Mouse (Mus musculus) neural tube, embryonic 10.5 days (tissue): ENCODE data around the gene Chid1.

Experiments
- DNase-seq: peaks from one replicate; pipeline ENCODE4 v3.0.0-alpha.2; 2017; ENCODE audit warnings: low spot score; ENCODE audit errors: extremely low spot score

Chid1 gene

DNA sequence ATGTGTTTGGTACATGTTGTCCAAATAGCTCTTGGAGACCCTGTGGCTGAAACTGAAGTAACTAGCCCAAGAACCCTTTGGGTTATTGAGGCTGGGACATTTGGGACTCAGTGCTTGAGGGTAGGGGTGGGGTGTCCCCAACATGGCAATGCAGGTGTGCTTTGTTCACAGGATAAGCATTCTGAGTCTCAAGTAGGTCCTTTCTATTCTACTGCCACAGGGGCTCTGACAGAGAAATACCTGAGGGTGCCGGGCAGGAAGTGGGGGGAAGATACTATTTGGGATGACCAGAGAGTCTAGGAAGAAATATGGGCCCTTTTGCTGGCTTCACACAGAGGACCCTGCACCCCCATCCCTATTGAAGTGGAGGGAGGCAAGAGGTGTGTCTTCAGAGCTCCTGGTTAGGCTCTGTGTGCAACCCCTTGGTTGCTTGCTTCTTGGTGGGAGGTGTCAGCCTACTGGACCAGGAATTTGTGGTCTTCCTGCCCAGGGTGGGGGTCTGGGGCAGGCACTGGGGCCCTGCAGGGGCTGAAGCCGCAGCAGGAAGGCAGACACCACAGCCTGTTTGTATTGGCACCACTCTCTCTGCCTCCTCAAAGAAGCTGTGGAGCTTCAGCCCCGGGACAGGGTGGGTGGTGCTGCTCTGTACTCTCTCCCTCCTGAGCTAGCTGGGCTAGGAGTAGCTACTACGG lies 61.9 kb downstream of the Chid1 start:
- no peak for DNase-seq

DNA sequence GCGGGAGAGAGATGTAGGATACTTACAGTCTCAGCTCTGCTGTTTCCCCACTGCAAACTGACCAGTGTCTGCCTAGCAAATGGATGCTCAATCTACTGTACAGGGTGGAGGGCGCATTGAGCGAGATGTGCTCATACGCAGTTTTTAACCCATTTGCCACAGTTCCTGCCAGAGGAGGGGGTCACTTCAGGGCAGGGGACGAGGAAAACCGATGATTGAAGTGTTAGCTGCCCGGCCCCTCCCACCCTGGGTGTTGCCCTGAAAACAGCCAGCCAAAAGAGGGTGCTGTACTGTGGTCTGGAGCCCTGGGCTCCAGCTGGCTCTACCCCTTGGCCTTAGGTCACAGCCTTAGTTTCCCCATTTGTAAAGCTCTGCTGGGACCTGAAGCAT lies 62.7 kb downstream of the Chid1 start:
- DNase-seq: no peak

DNA sequence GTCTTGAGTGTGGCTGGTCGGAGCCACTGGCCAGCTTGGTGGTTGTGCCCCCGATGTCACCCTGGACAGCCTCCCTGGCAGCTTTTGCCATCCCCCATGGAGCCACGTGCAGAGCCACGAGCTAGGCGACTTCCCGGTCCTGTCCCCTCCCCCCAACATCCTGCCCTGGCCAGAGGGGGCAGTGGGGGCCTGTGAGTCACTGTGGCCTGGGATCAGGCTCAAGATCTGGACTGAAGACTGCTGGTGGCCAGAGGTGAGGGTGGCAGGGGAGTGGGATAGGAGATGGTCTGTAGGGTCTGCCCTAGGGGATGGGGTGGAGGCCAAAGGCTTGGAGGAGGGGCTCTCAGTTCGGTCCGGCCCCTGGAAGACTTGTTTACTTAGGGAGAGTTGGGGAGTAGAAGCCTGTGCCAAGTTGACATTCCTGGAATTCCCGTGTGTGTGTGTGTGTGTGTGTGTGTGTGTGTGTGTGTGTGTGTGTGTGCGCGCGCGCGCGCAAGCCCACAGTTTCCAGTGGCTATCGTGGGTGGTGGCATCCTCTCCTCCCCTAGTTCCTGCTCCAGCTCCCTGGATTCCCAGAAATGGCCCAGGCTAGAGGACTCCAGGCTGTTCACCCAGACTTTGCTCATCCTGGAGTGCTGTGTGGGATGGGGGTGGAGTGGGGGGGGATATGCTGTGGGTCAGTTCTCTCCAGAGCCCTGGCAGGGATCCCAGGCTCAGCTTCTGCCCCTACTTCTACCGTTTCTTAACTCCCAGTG lies 63.3 kb downstream of the Chid1 start:
- peak; percentile 63 for DNase-seq

DNA sequence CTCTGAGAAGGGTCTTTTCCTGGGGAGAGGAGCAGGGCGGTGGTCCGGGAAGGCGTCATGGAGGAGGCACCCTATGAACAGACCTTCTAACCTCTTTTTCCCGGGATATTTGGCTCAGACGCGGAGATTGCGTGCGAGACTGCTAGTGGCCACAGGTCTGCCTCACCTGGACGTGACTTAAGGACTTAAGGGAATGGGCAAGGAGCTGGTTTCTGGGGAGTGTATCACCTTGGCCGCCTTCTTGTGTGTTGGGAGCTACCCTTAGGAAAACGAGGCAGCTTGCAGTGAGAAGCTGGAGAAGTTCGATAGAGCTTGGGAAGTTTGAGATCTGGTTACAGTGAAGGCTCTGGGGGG lies 63.9 kb downstream of the Chid1 start:
- DNase-seq: no peak

DNA sequence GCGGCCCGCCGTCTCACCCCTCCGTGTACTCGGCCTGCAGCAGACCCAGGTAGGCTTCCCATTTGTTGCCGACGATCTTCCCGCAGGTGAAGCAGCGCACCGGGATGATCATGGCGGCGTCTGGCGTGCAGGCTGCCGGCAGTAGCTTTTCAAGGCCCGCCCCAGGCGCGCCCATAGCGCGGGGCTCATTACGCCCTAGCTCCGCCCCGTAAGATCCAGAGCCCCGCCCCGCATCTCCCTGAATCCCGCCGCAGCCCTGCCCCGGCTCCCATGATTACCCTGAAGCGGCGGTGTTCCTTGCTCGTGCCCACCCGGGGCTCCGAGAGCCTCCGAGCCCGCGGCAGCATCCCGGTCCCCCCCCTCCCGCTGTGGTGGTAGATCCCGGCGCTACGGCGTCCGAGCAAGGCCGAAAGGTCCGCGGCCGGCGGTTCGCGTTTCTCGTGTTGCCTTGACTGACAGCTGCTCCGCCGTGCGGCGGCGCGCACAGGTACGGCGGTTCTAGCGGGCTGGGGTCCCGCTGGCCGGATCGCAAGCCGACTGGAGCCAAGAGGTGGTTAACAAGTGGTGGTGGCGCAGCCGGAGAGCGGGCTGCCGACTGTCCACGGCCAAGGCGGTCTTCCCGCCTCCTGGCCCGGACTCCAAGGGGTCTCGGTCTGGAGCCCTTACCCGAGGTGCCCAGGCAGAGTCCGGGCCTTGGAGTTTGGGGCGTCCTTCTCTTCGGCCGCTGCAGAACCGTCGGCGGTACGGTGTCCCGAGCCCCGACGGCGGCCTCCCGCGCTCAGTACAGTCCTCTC lies 64.4 kb downstream of the Chid1 start, which contains the start of the genes Polr2l and Tspan4:
Gene Polr2l, minus strand, starts transcription at position 122 of the 794 bp plus-strand sequence.
Gene Tspan4, plus strand, starts transcription at position 230 of the 794 bp plus-strand sequence.
- DNase-seq: peak; percentile 94

DNA sequence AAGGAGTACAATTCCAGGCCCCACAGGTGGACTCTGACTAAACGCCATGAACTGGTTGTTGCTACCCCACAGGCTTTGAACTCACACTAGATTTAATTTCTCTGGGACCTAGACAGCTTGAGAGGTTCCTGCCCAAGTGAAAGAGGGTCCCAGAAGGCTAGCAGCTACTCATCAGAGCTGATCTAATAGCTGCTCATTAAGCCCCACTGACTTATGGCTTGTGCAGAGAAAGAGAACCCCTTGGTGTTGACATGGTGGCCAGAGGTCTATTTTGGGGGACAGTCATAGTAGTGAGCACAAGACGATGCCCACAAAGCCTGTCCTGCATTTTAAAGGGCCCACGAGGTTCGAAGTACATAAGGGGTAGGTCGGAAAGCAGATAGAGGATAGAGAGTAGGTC lies 65.5 kb downstream of the Chid1 start:
- DNase-seq: no peak

DNA sequence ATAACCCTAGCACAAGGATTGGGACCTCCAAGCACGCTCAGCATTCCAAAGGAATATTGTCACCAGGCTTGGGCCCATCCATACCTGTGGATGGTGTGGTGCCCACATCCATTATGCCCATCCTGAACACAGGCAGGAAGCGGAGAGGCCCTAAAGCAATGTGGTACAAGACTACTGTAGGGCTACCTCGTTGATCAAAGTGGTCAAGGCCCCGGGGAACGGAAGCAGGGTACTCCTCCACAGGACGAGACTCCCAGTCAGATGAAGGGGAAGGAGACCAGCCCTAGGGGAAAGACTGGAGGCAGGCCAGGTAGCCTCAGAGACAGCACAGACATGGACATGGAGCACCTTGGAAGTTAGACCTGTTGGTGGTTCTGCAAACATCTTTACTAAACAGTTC lies 66.9 kb downstream of the Chid1 start:
- no peak for DNase-seq

DNA sequence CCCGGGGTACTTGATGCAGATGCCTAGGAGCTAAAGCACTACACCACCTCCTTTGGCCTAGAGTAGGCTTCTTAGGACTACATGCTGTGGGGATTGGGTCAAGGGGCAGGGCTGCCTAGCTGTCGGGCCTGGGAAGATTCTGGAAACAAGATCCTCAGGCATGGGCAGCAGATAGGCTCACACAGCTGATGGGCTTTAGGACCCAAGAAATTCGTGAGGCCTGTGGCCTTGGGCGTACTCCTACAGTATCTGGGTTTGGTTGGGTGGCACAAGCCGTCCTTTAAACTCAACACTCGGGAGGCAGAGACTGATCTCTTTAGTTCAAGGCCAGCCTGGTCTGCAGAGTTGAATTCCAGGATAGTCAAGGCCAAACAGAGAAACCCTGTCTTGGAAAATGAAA lies 67.4 kb downstream of the Chid1 start:
- DNase-seq: no peak

DNA sequence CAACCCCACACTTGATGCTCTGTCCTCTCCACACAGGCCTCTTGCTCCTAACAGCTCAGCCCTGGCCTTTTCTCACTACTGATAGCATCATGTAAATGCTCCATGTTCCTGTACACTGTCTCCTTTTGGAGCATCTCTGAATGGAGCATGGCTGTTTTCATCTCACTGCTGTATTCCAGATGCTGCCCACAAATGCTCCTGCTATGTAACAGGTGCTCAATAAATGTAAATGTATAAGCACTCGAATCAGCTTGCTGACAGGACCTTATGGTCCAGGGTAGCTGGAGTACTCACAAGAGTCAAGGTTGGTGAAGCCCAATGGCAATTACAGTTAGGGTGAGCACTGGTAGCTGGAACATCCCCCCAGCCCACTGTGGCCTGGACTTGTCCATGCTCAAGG lies 68.4 kb downstream of the Chid1 start:
- DNase-seq: no peak

DNA sequence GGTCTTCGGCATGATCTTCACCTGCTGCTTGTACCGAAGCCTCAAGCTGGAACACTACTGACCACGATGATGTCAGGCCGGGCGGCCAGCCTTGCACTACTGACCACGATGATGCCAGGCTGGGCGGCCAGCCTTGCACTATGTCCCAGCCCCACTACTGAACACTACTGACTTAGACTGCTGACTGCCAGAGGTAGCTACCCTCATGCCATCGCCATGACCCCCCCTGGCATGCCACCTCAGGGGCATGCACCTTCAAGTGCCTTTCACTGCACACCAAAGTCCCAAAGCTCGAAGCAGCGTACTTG lies 69.1 kb downstream of the Chid1 start:
- no peak for DNase-seq

DNA sequence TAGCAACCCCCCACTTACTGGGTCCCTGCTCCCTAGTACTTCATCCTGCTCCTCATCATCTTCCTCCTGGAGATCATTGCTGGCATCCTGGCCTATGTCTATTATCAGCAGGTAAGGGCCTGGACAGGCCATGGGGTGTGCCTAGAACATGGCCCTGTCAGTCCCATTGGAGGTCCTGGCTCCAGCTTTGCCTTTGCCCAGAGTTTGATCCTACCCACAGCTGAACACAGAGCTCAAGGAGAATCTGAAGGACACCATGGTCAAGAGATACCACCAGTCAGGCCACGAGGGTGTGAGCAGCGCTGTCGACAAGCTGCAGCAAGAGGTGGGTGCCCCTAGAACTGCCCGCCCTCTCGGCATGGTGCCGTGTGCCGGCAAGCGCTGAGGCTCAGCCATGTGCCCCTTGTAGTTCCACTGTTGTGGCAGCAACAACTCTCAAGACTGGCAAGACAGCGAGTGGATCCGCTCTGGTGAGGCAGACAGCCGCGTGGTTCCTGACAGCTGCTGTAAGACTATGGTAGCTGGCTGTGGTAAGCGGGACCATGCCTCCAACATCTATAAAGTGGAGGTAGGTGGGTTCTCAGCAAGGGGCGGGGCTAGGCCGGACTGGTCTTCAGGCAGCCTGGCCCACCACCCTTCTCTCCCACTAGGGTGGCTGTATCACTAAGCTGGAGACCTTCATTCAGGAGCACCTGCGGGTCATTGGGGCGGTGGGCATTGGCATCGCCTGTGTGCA lies 69.6 kb downstream of the Chid1 start:
- DNase-seq: no peak

DNA sequence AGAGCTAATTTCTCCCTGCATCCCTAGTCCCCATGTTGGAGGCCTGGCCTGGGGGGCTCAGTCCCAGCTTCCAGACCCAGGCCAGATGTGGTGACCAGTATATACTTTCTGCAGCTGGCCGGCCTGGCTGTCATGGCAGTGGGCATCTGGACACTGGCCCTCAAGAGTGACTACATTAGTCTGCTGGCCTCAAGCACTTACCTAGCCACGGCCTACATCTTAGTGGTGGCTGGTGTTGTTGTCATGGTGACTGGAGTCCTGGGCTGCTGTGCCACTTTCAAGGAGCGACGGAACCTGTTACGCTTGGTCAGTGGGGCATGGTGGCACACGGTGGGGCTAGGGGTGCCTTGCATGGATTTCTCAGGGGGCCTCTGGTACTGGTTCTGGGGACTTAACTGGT lies 70.3 kb downstream of the Chid1 start:
- DNase-seq: no peak

DNA sequence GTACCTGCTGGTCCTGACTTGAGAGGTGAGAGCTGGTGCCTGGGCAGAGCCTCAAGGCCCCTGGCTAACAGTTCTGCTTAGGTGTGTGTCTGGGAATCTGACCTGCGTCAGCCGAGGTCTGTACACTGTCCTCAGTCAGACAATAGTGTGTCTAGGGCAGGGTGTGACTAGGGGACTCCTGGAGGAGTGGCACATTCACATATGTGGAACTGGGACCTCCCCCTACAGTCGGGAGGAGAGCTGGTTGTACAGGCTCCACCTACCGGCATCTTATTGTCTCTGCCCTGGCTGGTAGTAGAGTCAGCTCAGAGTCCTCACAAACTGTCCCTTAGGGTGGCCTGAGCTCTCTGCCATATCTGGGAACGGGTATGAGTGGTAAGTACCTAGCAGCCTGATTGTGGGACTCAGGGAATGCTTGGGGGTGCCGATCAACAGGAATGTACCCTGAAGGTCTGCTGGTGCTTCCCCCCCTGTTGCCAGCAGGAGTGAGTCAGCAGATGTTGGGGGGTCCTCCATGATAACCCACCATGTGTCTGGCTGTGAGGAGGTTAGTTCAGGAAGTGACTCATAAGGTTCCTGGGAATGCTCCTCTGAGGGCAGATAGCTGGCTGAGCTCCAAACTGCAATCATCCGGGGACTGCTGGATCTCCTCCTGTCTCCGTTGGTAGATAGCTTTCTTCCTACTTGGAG lies 71.0 kb downstream of the Chid1 start:
- peak; percentile 55 for DNase-seq

DNA sequence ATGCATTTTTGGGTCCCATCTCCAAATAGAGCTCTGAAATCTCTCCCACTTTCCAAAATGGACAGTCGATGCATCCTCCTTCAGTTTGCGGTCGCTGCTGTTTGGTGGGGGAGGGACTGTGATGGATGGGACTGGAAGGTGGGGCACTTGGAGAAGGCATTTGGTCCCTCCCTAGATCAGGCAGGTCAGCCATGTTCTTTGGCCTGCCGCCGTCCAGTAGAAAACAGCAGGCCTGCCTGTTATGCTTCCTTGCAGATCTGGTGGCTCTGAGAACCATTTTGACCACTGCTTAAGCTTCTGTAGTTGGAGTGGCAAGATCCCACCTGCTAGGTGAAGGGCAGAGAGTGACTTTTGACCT lies 71.5 kb downstream of the Chid1 start:
- DNase-seq: no peak

DNA sequence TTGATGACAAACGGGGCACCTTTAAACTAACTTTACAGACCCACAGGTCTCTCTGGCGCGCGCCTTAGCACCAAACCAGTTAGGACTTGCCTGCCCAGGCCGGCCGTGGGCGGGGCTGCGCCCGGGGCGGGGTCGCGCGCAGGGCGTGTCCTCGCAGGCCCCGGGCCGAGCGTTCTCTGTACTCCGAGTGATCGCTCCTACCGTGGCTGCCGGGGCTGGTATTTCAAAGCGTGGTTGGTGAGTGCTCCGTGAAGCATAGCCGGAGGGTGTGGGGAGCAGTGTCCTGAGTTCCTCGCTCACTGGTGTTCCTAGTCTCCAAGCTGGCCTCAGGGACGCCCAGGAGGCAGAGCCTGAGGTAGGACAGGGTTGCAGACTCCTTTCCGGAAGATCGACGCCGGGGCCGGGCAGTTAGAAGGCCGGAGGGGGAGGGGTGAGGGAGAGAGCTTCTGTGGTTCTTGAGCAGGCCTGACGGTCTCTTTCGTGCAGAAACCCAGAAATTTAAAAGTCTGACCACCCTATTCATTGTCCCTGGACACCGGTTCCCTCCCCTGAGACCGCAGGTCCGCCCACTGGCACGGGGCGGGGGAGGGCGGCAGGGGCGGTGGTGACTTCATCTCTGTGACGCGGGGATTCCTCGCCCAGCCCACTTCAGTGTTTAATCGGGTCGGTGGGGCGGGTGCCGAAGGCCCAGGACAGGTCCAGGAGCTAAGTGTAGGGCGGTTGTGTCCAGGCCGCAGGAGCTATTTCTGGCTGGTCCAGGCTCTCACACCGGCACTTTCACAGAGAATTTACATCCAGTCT lies 72.2 kb downstream of the Chid1 start, which contains the start of gene Cd151:
Gene Cd151, plus strand, starts transcription at position 163 of the 801 bp plus-strand sequence.
- DNase-seq: peak; percentile 91

DNA sequence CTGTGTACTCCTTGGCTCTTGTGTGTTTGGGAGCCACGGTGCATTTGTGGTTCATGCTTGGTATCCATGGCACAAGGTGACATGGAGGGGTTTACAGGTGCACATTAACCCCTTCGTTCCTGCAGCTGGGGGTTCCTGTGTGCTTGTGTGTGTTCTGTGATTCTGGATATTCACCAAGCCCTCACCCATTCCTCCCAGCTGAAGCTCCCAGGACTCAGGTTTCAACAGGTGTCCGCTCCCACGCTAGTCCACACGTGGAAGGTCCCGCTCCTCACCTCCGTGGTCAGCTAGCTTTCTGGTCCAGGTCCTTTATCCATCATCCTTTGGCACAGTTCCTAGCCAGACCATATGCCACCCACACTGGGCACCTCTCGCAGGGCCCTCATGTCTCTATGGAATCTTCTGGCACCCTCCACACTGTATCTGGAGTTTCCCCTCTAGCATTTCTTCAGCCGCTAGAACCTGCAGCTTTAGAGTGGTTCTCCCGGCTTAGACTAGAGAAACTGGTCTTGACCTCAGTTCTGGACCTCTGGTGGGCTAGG lies 73.0 kb downstream of the Chid1 start:
- no peak for DNase-seq

DNA sequence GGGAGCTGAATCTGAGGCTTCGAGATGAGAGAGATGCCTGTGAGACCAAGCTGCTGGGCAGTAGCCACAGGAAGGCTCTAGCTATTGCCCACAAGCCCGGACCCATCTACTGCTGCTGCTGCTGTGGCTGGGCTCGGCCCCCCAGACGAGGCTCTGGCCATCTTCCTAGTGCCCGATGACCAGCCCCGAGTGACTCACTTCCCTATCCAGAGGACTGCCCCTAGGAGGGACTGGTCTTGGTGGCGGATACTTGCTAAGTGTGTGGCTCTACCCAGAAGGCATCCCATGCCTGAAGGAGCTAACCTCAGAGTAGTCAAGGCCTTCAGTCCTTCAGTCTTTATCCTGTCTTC lies 73.6 kb downstream of the Chid1 start:
- no peak for DNase-seq

DNA sequence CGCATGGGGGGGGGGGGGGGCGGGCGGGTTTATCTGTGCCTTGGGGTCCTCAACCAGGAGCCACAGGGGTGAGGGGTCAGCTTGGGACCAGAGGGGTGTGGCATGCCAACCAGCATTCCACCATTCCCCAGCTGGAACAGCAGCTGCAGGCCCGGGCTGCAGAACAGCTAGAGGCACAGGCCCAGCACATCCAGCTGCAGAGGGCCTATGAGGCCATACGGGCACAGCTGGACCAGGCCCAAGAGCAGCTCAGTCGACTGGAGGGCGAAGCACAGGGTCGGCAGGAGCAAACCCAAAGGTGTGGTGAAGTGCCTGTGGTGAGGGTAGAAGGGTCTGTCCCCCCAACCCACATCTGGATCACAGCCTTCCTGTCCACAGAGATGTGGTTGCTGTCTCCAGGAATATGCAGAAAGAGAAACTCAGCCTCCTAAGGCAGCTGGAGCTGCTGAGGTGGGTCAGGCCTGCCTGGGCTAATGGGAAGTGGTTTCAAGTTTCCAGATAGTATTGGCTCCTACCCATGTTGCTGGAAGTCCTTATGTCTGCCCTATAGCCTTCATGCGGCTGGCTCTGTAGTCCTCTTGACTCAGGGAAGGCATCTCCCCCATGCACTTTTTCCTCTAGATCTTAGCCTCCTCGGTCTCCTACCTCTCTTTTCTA lies 74.1 kb downstream of the Chid1 start:
- DNase-seq: no peak

DNA sequence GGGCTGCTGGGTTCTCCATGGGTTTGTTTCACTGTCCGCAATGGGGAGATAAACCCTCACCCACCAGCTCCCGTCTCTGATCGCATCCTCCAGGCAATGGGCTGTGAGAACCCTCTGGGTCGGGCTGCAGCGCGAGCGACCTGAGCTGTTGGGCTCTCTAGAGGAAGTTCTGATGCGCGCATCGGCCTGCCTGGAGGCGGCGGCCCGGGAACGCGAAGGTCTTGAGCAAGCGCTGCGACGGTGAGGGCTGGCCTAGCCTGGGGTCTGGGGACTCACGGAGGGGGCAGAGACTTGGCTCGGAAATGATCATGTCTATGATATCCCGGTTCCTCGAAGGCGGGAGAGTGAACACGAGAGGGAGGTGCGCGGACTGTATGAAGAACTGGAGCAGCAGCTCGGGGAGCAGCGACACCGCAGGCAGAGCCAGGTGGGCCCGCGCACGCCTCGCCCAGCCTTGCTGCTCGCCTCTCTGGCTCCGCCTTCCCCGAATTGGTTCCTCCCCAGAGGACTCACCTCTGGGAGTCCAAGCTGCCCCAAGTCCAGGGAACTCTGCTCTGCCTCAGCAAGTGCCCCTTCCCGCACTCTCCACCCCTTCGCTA lies 75.0 kb downstream of the Chid1 start:
- peak; percentile 27 for DNase-seq
